Mouse (Mus musculus) olfactory bulb, adult 2 months (tissue): Measurements from ENCODE around the gene Ell2. TPM values are rescaled to one million over a fixed set of nuclear protein-coding genes. Genes with fewer than 3 reads are reported as not detected.

Experiments used
- H3K27ac ChIP-seq: fragments of 200-500 bp; 2 replicates; pipeline ENCODE4 v1.5.1; 2012; ENCODE audit warnings: low read depth, low read length; ENCODE audit not compliant: insufficient read depth
- H3K4me1 ChIP-seq: fragments of 200-500 bp; 2 replicates; pipeline ENCODE4 v1.6.1; 2012; ENCODE audit warnings: low read length; ENCODE audit not compliant: control insufficient read depth, insufficient read depth
- H3K4me3 ChIP-seq: fragments of 200-500 bp; 2 replicates; pipeline ENCODE4 v1.5.1; 2012; ENCODE audit warnings: mild to moderate bottlenecking, low read depth, low read length, moderate library complexity; ENCODE audit not compliant: insufficient read depth
- CTCF ChIP-seq: fragments of 200-500 bp; IDR thresholded peaks from 2 replicates; pipeline ENCODE4 v1.5.1; 2012; ENCODE audit warnings: low read depth, mild to moderate bottlenecking, low read length, moderate library complexity; ENCODE audit not compliant: insufficient read depth
- POLR2A ChIP-seq: fragments of 200-500 bp; IDR thresholded peaks from 2 replicates; pipeline ENCODE4 v1.6.1; 2012; ENCODE audit warnings: mild to moderate bottlenecking, low read depth, low read length, moderate library complexity; ENCODE audit not compliant: insufficient read depth
- WGBS: fragments of 180-500 bp; shearing (Covaris S2); methylation state at CpG from one replicate; pipeline ENCODE4 v1.1.7; 2018; 5-methylcytosine and 5-hydroxymethylcytosine counted together
- polyA plus RNA-seq: library from polyadenylated mRNA; stranded (reverse); fragments of >200 nt; gene quantifications from 2 replicates; pipeline ENCODE4 v1.2.4, GENCODE M21; 2012; ENCODE audit warnings: low replicate concordance; ENCODE audit not compliant: missing spikeins, insufficient read depth, insufficient read length

Ell2 gene
- polyA plus RNA-seq, 1 experiment: not detected

DNA sequence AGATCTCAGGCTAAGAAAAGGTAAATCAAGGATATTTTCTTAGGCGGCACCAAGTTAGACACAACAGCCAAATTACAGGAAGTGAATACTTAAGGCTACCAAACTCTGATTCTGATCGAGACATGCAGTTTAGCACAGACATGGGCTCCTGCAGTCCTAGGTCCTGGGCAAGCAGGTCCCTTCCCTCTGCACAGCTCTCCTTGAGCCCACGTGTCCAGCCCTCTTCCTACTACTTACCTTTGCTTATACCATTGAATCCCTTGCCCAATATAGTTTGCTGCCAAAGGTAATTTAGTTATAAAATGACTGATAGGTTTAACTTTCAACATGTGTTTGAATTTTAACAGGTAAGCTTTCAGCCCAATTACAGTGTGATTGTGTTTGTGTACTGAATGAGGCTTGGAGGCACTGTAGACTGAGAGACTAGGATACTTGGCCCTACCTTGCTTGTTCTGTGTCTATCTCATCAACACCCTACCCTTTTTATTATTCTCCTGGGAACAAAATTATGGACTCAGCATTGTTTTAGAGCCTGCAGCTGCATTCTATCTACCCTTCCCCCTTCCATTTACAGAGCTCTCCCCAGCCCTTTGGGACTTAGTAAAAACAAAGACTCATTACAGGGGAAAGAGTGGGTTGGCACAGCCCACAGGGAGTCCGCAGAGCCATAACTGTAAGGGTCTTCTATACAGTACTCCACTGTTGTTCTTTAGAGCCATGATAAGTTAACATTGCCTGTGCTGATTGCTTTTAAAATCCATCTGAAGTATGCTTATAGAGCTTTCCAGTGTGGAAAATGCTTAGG, 20.2 kb downstream of the Ell2 start:
- no peak overlapping the region for H3K4me3 ChIP-seq
- 48% methylated on average over 4 of the region's 4 CpGs for WGBS
- peaks cover 2% of the 10 kb centered on the region; the same call in 1 of the 2 replicates for H3K4me1 ChIP-seq
- TF ChIP-seq CTCF: no peak
- no peak for TF ChIP-seq POLR2A
- H3K27ac ChIP-seq: no peak overlapping the region

DNA sequence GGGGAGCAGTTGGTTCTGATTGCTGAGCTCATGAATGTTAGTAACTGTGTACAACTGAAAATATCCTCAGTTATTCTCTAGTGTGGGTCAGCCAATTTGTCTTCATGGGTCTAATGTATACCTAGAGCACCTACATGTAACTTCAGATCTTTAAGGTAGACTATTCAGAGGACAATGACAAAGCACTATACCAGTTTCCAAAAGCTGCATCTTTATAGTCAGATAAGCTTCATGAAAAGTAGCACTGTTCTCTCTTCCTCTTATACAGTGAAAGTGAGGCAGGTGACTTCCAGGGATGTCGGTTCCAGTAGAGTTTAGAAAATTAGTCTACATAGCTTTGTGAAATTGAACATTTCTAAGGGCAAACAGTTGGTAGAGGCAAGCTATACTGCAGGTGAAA, 21.4 kb downstream of the Ell2 start:
- TF ChIP-seq POLR2A (no peak), CTCF (no peak)
- 91% methylated on average over 1 of the region's 1 CpGs for WGBS

DNA sequence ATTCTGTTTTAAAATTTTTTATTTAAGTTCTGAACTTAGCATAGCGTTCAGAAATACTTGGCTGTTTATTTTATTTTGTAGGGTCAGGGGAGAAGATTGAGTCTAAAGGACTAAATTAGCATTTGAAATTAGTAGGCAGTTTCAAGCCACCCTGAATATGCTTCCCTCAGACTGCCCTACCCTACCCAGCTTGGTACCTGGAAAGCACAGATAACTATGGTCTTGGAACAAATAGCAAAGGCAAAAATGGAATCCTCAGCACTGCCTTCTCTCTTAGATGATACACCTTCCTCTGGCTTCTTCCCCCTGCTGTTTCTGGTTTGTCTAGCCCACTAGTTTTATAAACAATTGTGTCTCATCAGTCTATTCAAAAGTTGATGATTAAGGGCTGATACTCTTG, 23.3 kb downstream of the Ell2 start:
- no peak overlapping the region for H3K27ac ChIP-seq
- 84% methylated on average over 1 of the region's 1 CpGs for WGBS
- no peak for TF ChIP-seq CTCF
- no peak for TF ChIP-seq POLR2A
- H3K4me3 ChIP-seq: no peak overlapping the region
- H3K4me1 ChIP-seq: peaks cover 2% of the 10 kb centered on the region; the same call in 1 of the 2 replicates

More for the DNA sequence above, 21.4 kb downstream of the Ell2 start:
- Histone ChIP-seq H3K4me3 (no peak overlapping the region), H3K4me1 (peaks cover 2% of the 10 kb centered on the region; the same call in 1 of the 2 replicates), H3K27ac (no peak overlapping the region)

DNA sequence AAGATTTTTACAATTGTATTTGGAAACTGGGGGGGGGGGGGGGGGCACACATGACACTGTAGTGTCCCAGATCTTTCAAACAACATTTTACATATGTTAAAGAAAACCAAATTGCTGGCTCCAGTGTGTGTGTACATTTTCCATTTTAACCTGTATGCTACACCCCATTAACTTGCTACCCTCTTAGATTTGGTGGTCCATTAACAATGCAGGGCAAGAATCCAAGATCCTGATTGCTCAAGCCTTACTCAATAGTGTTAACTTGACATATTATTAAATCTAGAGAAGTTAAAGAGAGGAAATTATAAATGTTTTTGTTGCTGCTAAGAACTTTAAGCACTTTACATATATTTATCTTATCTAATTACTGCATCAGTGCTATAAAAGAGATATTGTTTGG, 24.2 kb downstream of the Ell2 start:
- no peak overlapping the region for H3K4me3 ChIP-seq
- H3K4me1 ChIP-seq: no peaks in the 10 kb centered on the region
- TF ChIP-seq POLR2A (no peak), CTCF (no peak)
- H3K27ac ChIP-seq: no peak overlapping the region

DNA sequence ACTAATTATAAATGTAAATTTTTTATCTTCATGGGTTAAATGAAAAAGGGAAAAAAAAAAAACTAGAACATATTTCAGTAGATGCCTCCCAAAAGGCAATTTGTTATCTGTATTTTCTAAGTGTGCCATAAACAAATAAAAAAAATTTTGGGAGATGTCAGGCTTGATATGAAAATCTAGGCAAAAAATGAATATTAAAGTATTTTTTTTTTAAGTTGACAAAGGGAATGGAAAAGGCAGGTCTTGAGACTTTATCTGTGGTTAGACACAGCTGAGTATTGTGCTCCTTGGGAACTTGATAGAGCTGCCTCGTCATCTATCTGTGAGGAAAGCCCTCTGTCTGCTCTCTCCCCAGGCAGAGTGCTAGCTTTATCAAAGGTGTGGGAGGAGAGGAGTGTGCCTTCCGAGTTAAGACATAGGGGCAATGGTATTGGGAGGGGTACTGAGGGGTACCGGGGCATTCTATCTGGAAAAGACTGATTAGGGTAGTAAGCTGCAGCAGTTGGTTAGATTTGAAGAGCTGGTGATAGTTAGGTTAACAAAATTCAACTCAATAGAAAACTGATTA, 27.1 kb downstream of the Ell2 start:
- TF ChIP-seq POLR2A: no peak
- H3K4me1 ChIP-seq: peaks cover 3% of the 10 kb centered on the region; the same call in 1 of the 2 replicates
- no peak overlapping the region for H3K4me3 ChIP-seq
- H3K27ac ChIP-seq: no peak overlapping the region
- 60% methylated on average over 3 of the region's 3 CpGs for WGBS

DNA sequence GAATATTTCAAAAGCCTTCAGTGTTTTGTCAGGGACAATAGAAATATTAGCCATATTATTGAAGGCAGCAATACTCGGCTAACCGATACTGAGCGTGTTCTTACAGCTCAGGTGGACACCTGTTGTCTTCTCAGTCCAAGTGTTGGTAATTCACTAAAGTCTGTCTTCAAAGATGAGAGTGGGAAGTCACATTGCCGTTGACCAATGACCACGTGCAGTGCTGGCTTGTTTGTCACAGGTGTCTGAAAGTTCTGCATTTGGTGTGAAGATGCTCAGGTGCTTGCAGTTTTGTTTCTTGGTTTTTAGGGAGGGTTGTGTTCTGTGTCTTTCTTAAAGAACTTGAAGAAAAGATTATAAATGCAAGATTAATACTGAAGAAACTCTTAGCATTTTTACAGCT, 27.7 kb downstream of the Ell2 start:
- H3K4me3 ChIP-seq: no peak overlapping the region
- H3K4me1 ChIP-seq: peaks cover 3% of the 10 kb centered on the region; the same call in 1 of the 2 replicates
- H3K27ac ChIP-seq: no peak overlapping the region
- WGBS: 97% methylated on average over 5 of the region's 5 CpGs
- TF ChIP-seq CTCF (no peak), POLR2A (no peak)

DNA sequence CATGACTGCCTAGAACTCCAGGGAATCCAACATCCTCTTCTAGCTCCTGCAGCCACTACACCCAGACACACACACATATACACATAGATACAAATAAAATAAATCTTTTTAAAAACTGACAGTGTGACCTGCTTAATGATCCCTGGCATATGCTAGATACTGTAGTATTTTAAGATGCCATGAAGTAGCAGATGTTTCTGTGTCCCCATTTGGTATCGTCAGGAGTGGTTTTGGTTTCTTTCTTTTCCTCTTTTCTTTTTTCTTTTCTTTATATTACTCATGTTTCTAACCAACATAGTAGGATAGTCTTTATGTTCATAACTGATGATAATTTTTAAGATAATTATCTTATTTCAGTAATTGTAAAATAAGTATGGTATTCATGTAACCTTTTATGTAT, 29.0 kb downstream of the Ell2 start:
- Histone ChIP-seq H3K4me1 (peaks cover 3% of the 10 kb centered on the region; the same call in 1 of the 2 replicates), H3K27ac (no peak overlapping the region), H3K4me3 (no peak overlapping the region)
- TF ChIP-seq CTCF: no peak
- no peak for TF ChIP-seq POLR2A
- WGBS: 89% methylated on average over 1 of the region's 1 CpGs

DNA sequence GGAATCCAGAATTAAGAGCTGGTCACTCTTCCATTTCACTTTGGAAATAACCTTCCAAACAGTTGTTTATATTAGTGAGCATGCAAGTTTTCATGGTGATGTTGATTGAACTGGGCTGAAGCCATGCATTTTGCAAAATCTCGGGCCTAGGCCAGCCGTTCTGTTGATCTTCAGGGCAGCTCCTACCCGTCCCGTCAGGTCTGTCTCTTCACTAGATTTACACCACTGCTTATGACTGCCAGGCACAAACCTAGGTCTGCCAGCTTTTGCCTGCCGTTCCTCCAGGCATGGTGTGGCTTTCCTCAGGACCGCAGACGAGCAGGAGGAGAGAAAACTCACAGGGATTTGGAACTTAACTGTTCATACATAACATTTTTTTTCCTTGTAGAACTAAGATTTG, 31.4 kb downstream of the Ell2 start:
- TF ChIP-seq CTCF (no peak), POLR2A (no peak)
- no peak overlapping the region for H3K27ac ChIP-seq
- peaks cover 3% of the 10 kb centered on the region; the same call in 1 of the 2 replicates for H3K4me1 ChIP-seq
- 90% methylated on average over 7 of the region's 7 CpGs for WGBS
- H3K4me3 ChIP-seq: no peak overlapping the region

DNA sequence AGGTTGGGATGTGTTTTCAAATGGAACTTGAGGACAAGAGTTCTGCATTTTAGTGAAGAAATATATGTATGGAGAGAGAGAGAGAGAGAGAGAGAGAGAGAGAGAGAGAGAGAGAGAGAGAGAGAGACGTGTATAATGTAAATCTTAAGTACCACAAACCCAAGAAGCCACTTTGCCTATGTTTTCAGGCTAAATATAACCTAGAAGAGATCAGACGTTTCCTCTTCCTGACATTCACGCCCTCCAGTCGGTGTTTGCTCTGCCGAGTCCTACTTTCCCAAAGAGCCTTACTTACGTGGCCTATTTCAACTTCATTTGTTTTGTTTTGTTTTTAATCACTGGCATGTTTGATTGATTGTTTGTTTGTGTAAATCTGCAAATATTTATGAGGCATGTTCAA, 32.0 kb downstream of the Ell2 start:
- TF ChIP-seq POLR2A (no peak), CTCF (no peak)
- Histone ChIP-seq H3K4me1 (peaks cover 3% of the 10 kb centered on the region; the same call in 1 of the 2 replicates), H3K27ac (no peak overlapping the region), H3K4me3 (no peak overlapping the region)
- 35% methylated on average over 6 of the region's 6 CpGs for WGBS

DNA sequence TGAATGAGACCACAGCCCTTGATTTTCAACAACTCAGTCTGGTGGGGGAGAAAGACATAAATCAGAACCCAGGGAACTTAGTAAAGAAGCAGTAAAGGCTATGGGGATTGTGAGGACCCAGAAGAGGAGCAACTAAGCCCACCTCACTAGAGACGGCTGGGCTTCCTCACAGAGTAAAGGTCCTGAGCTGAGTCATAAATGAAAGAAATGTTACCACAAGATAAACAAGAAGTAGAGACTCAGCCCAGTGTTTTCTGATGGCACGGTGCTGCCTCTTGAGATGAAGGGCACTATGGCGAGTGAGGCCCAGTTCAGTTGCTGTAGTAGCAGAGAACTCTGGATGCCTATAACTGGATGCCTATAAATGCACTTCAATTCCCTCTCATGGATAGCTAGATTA, 32.4 kb downstream of the Ell2 start:
- Histone ChIP-seq H3K4me1 (peaks cover 3% of the 10 kb centered on the region; the same call in 1 of the 2 replicates), H3K4me3 (no peak overlapping the region), H3K27ac (no peak overlapping the region)
- 67% methylated on average over 3 of the region's 3 CpGs for WGBS
- no peak for TF ChIP-seq CTCF
- TF ChIP-seq POLR2A: no peak
